Mouse (Mus musculus): ENCODE measurements around the gene Setd5. TPM values are rescaled to one million over a fixed set of nuclear protein-coding genes. Genes with fewer than 3 reads are reported as not detected.
A peak's percentile ranks its signal among the peaks of the same experiment; 100 is the strongest.

Gene Setd5
- polyA plus RNA-seq, 1 experiment from 2014 or later = 74.9 TPM

DNA sequence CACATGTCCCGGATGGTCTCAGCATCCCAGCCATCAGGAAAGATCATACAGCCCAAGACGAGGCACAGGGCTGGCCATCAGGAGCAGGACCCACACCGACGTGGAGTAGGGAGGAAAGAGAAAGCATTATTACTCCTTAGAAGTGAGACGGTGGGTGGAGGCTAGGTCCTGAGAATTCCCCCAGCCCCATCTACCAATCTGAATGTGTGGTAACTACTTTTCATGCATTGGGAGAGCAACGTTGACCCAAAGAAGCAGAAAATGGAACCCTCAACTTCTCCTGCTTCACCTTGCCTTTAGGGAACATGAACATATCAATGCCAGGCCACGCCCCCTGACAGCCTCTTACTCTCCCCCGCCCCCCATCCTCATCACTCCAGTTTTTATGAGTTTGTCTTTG is 99.4 kb downstream of the Setd5 start:
- no peak overlapping the region for H3K4me2 ChIP-seq (ENCODE audit: low read depth)
- H3K27me3 ChIP-seq (ENCODE audit: control insufficient read depth, insufficient read depth, low read length) = no peaks in the 10 kb centered on the region
- H3K36me3 ChIP-seq (ENCODE audit: control insufficient read depth, insufficient read depth, low read length) = no peaks in the 10 kb centered on the region
- H3K9ac ChIP-seq (ENCODE audit: low read length) = no peak overlapping the region
- ATAC-seq (ENCODE audit: insufficient read depth, low FRiP score, low TSS enrichment) = no peak
- H3K4me3 ChIP-seq (ENCODE audit: low read depth, low read length) = no peak overlapping the region
- H3K4me1 ChIP-seq (ENCODE audit: control insufficient read depth, insufficient read depth, low read length) = 0 out of 2 replicates have a peak, but pooled peaks cover 5% of the 10 kb centered on the region
- H3K27ac ChIP-seq (ENCODE audit: low read depth, low read length) = no peak overlapping the region
- 77% methylated on average over 8 of the region's 8 CpGs for WGBS
- DNase-seq (ENCODE audit: low spot score) = no peak
- H3K9me3 ChIP-seq (ENCODE audit: control insufficient read depth, low read length) = no peaks in the 10 kb centered on the region

DNA sequence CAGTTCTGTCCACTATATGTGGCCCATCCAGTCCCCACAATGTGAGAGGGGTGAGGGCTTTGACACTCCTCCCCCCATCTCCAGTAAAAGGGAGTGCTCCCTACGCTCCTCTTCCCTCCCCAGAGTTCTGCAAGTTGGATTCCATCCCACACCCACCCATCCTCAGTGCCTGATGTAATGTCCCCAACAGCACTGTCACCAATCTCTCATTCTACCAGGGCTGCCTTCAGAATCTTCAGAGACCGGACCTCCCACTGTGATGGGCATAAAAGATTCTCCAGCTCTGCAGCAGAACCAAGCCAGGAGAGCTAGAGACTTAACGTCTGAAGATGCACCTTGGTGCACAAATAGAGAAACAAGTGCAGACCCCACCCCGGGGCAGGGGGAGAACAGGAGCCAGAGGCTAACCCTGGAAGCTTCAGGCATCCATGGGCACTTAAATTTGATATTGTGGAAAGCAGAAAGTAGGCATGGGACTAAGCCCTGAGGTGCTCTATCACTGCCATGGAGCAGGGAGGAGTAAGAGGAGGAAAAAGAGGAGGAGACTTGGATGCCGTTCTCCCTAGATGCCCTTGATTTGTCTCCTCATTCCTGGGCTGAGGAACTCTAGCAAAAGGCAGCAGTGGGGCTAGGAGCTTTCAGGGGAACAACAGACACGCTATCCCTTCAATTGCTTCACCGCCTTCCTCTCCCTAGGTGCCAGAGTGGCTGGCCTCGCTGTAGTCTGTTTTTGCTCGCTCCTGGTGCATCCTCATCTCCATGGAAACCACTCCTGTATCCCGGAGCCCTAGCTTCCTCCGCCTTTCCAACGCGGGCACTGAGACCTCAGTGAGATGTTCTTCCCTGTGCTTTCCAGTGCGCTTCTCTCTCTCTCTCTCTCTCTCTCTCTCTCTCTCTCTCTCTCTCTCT is 101.4 kb downstream of the Setd5 start:
- no peak overlapping the region for H3K9ac ChIP-seq (ENCODE audit: low read length)
- no peaks in the 10 kb centered on the region for H3K9me3 ChIP-seq (ENCODE audit: control insufficient read depth, low read length)
- DNase-seq (ENCODE audit: low spot score) (peak; percentile 45), ATAC-seq (ENCODE audit: insufficient read depth, low FRiP score, low TSS enrichment) (peak; percentile 53; the same call in 1 of the 2 replicates)
- 0 out of 2 replicates have a peak, but pooled peaks cover 5% of the 10 kb centered on the region for H3K4me1 ChIP-seq (ENCODE audit: control insufficient read depth, insufficient read depth, low read length)
- H3K36me3 ChIP-seq (ENCODE audit: control insufficient read depth, insufficient read depth, low read length) = no peaks in the 10 kb centered on the region
- no peaks in the 10 kb centered on the region for H3K27me3 ChIP-seq (ENCODE audit: control insufficient read depth, insufficient read depth, low read length)
- H3K27ac ChIP-seq (ENCODE audit: low read depth, low read length) = no peak overlapping the region
- WGBS = 24% methylated on average over 14 of the region's 14 CpGs
- no peak overlapping the region for H3K4me3 ChIP-seq (ENCODE audit: low read depth, low read length)
- H3K4me2 ChIP-seq (ENCODE audit: low read depth) = no peak overlapping the region

DNA sequence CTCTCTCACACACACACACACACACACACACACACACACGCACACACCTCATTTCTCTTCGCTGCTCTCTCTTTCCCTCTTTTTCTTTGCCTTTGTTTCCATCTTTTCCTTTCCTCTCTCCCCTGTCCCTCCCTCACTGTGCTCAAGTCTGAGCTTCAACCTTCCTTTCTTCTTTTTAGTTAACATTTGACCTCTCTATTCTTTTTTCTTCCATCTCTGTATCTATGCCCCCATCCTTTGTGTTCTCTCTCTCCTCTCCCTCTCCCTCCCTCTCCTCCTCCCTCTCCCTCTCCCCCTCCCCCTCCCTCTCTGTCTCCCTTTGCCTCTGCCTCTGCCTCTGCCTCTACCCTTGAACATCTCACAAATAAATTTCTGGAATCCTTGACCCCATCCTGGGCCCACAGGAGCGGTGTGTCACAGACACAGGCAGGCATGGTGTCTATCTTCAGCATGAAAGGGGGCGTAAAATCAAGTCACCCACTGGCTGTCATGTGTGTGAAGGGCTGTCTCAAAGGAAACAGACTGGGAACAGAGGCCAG is 102.1 kb downstream of the Setd5 start:
- ATAC-seq (ENCODE audit: insufficient read depth, low FRiP score, low TSS enrichment) (no peak), DNase-seq (ENCODE audit: low spot score) (no peak)
- H3K36me3 ChIP-seq (ENCODE audit: control insufficient read depth, insufficient read depth, low read length) = no peaks in the 10 kb centered on the region
- no peak overlapping the region for H3K4me3 ChIP-seq (ENCODE audit: low read depth, low read length)
- WGBS = 50% methylated on average over 4 of the region's 4 CpGs
- H3K27ac ChIP-seq (ENCODE audit: low read depth, low read length) = no peak overlapping the region
- H3K4me1 ChIP-seq (ENCODE audit: control insufficient read depth, insufficient read depth, low read length) = 0 out of 2 replicates have a peak, but pooled peaks cover 5% of the 10 kb centered on the region
- 0 out of 2 replicates have a peak overlapping the region, but pooled peaks have one; percentile 6 for H3K9ac ChIP-seq (ENCODE audit: low read length)
- H3K9me3 ChIP-seq (ENCODE audit: control insufficient read depth, low read length) = no peaks in the 10 kb centered on the region
- H3K27me3 ChIP-seq (ENCODE audit: control insufficient read depth, insufficient read depth, low read length) = no peaks in the 10 kb centered on the region
- no peak overlapping the region for H3K4me2 ChIP-seq (ENCODE audit: low read depth)

DNA sequence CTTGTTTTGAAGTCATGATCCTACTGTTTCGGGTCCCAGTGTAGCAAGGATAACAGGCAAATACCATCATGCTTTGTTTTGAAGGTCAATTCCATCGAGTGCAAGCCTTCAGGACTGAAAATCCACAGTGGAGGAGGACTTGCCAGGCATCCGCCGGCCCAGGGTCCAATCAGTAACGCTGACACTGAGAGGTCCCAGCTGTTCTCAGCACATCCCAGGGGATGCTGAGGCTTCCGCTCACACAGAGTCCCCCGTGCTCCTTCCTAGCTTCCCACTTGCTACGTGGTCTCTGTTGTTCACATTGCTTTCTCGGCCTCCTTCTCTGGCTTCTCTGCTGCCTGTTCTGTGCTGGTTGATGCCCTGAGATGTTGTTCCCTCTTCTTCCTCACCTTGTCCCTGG is 107.0 kb downstream of the Setd5 start:
- ATAC-seq (ENCODE audit: insufficient read depth, low FRiP score, low TSS enrichment) = no peak
- Histone ChIP-seq H3K4me1 (ENCODE audit: control insufficient read depth, insufficient read depth, low read length) (0 out of 2 replicates have a peak, but pooled peaks cover 3% of the 10 kb centered on the region), H3K9me3 (ENCODE audit: control insufficient read depth, low read length) (no peaks in the 10 kb centered on the region), H3K9ac (ENCODE audit: low read length) (no peak overlapping the region), H3K4me2 (ENCODE audit: low read depth) (no peak overlapping the region), H3K27me3 (ENCODE audit: control insufficient read depth, insufficient read depth, low read length) (no peaks in the 10 kb centered on the region), H3K4me3 (ENCODE audit: low read depth, low read length) (no peak overlapping the region), H3K27ac (ENCODE audit: low read depth, low read length) (no peak overlapping the region), H3K36me3 (ENCODE audit: control insufficient read depth, insufficient read depth, low read length) (no peaks in the 10 kb centered on the region)
- no peak for DNase-seq (ENCODE audit: low spot score)
- 82% methylated on average over 9 of the region's 9 CpGs for WGBS

DNA sequence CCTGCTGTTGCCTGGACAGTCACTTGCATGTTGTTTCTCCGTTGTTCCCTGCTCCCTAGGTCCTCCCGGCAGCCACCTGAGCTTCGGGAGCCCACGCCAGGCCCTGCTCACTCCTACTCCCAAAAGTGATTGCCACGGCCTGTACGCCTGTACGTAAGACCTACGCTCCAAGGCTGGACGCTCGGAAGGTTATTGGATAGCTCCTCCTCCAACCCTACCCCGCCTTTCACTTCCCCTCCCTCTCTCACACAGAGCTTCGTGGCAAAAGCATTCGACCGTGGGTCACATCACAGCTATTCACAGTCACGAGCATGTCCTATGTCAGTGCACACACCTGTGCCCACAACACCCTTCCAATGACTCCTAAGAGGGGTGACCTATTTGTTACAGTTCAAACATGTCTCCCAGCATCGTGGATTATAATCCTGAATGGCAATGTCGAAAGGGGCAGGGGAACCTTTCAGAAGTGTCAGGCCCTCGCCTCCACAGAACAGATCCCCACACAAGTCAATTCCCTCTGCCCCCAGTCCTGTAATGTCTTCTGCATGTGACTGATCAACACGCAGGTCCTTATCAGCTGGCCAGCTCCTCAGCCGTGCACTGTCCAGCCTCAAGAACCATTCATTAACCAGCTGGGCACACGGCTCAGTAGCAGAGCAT is 107.8 kb downstream of the Setd5 start:
- H3K4me2 ChIP-seq (ENCODE audit: low read depth) = no peak overlapping the region
- no peaks in the 10 kb centered on the region for H3K36me3 ChIP-seq (ENCODE audit: control insufficient read depth, insufficient read depth, low read length)
- H3K4me1 ChIP-seq (ENCODE audit: control insufficient read depth, insufficient read depth, low read length) = no peaks in the 10 kb centered on the region
- ATAC-seq (ENCODE audit: insufficient read depth, low FRiP score, low TSS enrichment) = no peak
- no peak for DNase-seq (ENCODE audit: low spot score)
- no peaks in the 10 kb centered on the region for H3K9me3 ChIP-seq (ENCODE audit: control insufficient read depth, low read length)
- H3K27ac ChIP-seq (ENCODE audit: low read depth, low read length) = no peak overlapping the region
- H3K27me3 ChIP-seq (ENCODE audit: control insufficient read depth, insufficient read depth, low read length) = no peaks in the 10 kb centered on the region
- 82% methylated on average over 21 of the region's 21 CpGs for WGBS
- H3K4me3 ChIP-seq (ENCODE audit: low read depth, low read length) = no peak overlapping the region
- H3K9ac ChIP-seq (ENCODE audit: low read length) = no peak overlapping the region

DNA sequence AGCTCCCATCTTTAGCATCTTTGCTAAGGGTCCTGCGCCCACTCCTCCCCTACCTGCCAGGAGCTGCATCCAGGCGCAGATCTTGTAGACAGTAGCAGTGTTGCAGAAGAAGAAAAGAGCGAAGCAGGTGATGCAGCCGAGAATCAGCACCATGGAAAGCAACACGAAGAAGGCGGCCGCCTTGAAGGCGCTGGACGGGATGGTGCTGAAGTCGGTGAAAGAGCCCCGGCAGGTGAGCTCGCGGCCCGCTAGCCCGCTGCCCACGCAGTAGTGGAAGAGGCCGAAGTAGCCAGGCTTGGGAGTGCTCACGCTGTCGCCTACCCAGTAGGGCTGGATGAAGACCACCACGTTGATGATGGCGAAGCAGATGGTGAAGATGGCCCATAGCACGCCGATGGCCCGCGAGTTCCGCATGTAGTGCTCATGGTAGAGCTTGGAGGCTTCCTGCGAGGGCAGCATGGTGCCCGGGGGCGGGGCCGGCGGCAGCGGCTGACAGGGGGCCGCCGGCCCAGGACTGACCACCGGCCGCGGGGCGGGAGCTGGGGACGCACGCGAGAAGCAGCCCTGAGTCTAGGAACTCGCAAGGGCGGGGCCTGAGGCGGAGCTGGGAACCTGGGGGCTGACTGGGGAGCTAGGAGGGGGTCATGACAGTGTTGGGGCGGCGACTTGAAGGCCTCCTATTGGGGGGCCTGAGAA is 116.7 kb downstream of the Setd5 start:
- ATAC-seq (ENCODE audit: insufficient read depth, low FRiP score, low TSS enrichment) (peak; percentile 36; the same call in 1 of the 2 replicates), DNase-seq (ENCODE audit: low spot score) (peak; percentile 56)
- H3K4me1 ChIP-seq (ENCODE audit: control insufficient read depth, insufficient read depth, low read length) = peaks cover 7% of the 10 kb centered on the region; the same call in 1 of the 2 replicates
- peaks cover 6% of the 10 kb centered on the region for H3K27me3 ChIP-seq (ENCODE audit: control insufficient read depth, insufficient read depth, low read length)
- no peak overlapping the region for H3K27ac ChIP-seq (ENCODE audit: low read depth, low read length)
- WGBS = 3% methylated on average over 46 of the region's 46 CpGs
- H3K4me3 ChIP-seq (ENCODE audit: low read depth, low read length) = peak overlapping the region; percentile 77
- H3K4me2 ChIP-seq (ENCODE audit: low read depth) = peak overlapping the region; percentile 80
- H3K9ac ChIP-seq (ENCODE audit: low read length) = peak overlapping the region; percentile 83
- no peaks in the 10 kb centered on the region for H3K9me3 ChIP-seq (ENCODE audit: control insufficient read depth, low read length)
- H3K36me3 ChIP-seq (ENCODE audit: control insufficient read depth, insufficient read depth, low read length) = no peaks in the 10 kb centered on the region

DNA sequence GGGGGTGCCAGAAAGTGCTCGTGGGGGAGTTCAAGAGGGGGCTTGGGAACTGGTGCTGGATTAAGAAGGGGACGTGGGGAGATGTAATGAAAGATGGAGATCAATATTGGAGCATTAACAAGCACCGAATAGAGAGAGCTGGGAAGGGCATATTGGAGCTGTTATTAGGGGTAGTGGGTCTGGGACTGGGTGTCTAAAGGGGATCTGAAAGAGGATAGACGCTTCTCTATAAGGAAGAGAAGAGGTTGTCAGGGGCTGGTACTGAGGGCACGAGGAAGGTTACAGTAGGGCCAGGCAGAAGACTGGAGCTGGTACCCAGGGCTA is 117.3 kb downstream of the Setd5 start:
- Histone ChIP-seq H3K9me3 (ENCODE audit: control insufficient read depth, low read length) (no peaks in the 10 kb centered on the region), H3K27ac (ENCODE audit: low read depth, low read length) (no peak overlapping the region), H3K4me2 (ENCODE audit: low read depth) (peak overlapping the region; percentile 80), H3K4me3 (ENCODE audit: low read depth, low read length) (peak overlapping the region; percentile 77), H3K36me3 (ENCODE audit: control insufficient read depth, insufficient read depth, low read length) (no peaks in the 10 kb centered on the region), H3K27me3 (ENCODE audit: control insufficient read depth, insufficient read depth, low read length) (peaks cover 6% of the 10 kb centered on the region), H3K4me1 (ENCODE audit: control insufficient read depth, insufficient read depth, low read length) (peaks cover 7% of the 10 kb centered on the region; the same call in 1 of the 2 replicates), H3K9ac (ENCODE audit: low read length) (peak overlapping the region; percentile 83)
- peak; percentile 21 for ATAC-seq (ENCODE audit: insufficient read depth, low FRiP score, low TSS enrichment)
- DNase-seq (ENCODE audit: low spot score) = no peak
- under 1% methylated on average over 5 of the region's 5 CpGs for WGBS

DNA sequence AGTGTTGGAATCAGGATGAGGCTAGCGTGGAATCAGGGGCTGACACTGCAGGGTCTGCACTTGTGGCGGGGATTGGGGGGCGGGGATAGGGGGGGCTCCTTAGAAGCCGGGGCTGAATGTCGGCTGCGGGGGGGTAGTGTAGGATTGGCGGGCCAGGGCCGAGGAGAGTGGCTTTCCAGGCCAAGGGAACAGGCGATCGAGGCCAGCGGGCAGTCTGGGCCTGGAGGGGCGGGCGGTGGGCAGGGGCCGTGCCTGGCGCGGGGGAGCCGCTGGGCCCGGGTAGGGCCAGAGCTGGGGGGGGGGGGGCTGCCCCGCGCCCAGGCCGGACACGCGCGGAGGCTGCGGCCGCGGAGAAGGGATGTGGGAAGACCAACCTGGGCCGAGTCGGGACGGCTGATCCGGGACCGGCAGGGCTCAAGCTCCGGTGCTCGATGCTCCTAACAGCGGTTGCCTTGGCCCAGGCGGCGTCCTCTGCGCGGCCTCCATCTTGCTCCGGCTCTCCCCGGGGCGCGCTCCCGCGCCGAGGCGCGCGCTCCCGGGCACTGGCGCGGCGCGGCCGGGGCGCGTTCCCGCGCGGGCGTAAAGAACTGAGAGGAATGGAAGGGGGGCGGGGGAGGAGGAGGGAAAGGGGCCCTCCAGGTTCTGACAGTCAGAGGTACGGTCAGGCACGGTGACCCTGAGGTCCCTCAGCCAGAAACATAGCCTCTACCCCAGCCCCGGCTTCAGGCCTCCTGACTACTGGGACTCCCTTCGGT is 117.9 kb downstream of the Setd5 start, which contains the start of gene Lhfpl4:
Gene Lhfpl4, minus strand, starts transcription at position 544 of the 755 bp plus-strand sequence.
- peak; percentile 83 for ATAC-seq (ENCODE audit: insufficient read depth, low FRiP score, low TSS enrichment)
- DNase-seq (ENCODE audit: low spot score) = peak; percentile 67
- peaks cover 7% of the 10 kb centered on the region; the same call in 1 of the 2 replicates for H3K4me1 ChIP-seq (ENCODE audit: control insufficient read depth, insufficient read depth, low read length)
- peak within 1 kb of the TSS; percentile 77 for H3K4me3 ChIP-seq (ENCODE audit: low read depth, low read length)
- WGBS = under 1% methylated on average over 47 of the region's 66 CpGs
- no peaks in the 10 kb centered on the region for H3K36me3 ChIP-seq (ENCODE audit: control insufficient read depth, insufficient read depth, low read length)
- H3K9me3 ChIP-seq (ENCODE audit: control insufficient read depth, low read length) = no peaks in the 10 kb centered on the region
- peak within 1 kb of the TSS; percentile 83 for H3K9ac ChIP-seq (ENCODE audit: low read length)
- H3K27me3 ChIP-seq (ENCODE audit: control insufficient read depth, insufficient read depth, low read length) = peaks cover 6% of the 10 kb centered on the region
- peak within 1 kb of the TSS; percentile 53; the same call in 1 of the 2 replicates for H3K27ac ChIP-seq (ENCODE audit: low read depth, low read length)
- peak within 1 kb of the TSS; percentile 80 for H3K4me2 ChIP-seq (ENCODE audit: low read depth)
